Mouse (Mus musculus) cerebellum, adult 2 months (tissue): ENCODE results near the gene Sptssa. TPM values are rescaled to one million over a fixed set of nuclear protein-coding genes. Genes with fewer than 3 reads are reported as not detected.

ENCODE experiments used
- DNase-seq, 2 experiments: peaks; one replicate each; pipeline ENCODE4 v3.0.0; 2021
- H3K27ac ChIP-seq: fragments of 200-500 bp; 2 replicates; pipeline ENCODE4 v1.5.1; 2012; ENCODE audit warnings: low read length, control low read depth, inconsistent platforms; ENCODE audit not compliant: insufficient read depth
- H3K27me3 ChIP-seq: fragments of 200-500 bp; 2 replicates; pipeline ENCODE4 v1.6.1; 2012; ENCODE audit warnings: inconsistent platforms, mild to moderate bottlenecking, low read length, moderate library complexity; ENCODE audit not compliant: control insufficient read depth, insufficient read depth
- H3K4me1 ChIP-seq: fragments of 200-500 bp; 2 replicates; pipeline ENCODE4 v1.6.1; 2011; ENCODE audit warnings: low read length; ENCODE audit not compliant: control insufficient read depth, insufficient read depth
- H3K4me3 ChIP-seq: fragments of 200-500 bp; replicated peaks from 2 replicates; pipeline ENCODE3; 2011; ENCODE audit warnings: mild to moderate bottlenecking, low read depth, low read length, control low read depth; ENCODE audit not compliant: insufficient read depth
- CTCF ChIP-seq: fragments of 200-500 bp; IDR thresholded peaks from 2 replicates; pipeline ENCODE4 v1.5.1; 2011; ENCODE audit warnings: low read depth, mild to moderate bottlenecking, control low read depth, low read length, moderate library complexity, borderline replicate concordance; ENCODE audit not compliant: insufficient read depth
- POLR2A ChIP-seq: fragments of 200-500 bp; IDR thresholded peaks from 2 replicates; pipeline ENCODE4 v1.6.1; 2011; ENCODE audit warnings: low read length, control low read depth, borderline replicate concordance; ENCODE audit not compliant: insufficient read depth
- WGBS: fragments of 180-500 bp; shearing (Covaris S2); methylation state at CpG from one replicate; pipeline ENCODE4 v1.1.7; 2018; 5-methylcytosine and 5-hydroxymethylcytosine counted together
- polyA plus RNA-seq: library from polyadenylated mRNA; depleted of rRNA; stranded (reverse); fragments of >200 nt; gene quantifications from 2 replicates; pipeline ENCODE4 v1.2.3, GENCODE M21; 2012; rRNA removed

The Sptssa gene
- polyA plus RNA-seq, 1 experiment: 52.9 TPM

DNA sequence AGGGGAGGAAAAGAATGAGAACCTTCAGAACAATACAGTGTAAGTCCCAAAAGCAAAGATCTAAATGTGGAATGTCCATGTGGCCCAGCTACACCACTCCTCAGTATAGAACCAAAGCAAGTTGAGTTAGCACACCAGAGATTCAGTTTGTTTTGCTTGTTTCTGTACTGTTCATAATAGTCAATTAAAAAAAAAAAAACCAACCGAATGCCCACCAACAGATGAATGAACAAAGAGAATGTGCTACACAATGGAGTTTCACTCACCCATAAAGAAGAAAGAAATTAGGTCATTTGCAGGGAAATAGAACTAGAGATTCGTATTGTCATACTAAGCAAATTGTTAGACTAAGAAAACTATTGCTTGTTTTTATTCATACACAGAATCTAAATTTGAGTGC is 24.2 kb downstream of the Sptssa start:
- no peak for DNase-seq
- TF ChIP-seq POLR2A (no peak), CTCF (no peak)
- Histone ChIP-seq H3K27ac (no peak overlapping the region), H3K4me3 (no peak overlapping the region), H3K4me1 (no peaks in the 10 kb centered on the region), H3K27me3 (no peaks in the 10 kb centered on the region)
- 65% methylated on average over 2 of the region's 2 CpGs for WGBS

DNA sequence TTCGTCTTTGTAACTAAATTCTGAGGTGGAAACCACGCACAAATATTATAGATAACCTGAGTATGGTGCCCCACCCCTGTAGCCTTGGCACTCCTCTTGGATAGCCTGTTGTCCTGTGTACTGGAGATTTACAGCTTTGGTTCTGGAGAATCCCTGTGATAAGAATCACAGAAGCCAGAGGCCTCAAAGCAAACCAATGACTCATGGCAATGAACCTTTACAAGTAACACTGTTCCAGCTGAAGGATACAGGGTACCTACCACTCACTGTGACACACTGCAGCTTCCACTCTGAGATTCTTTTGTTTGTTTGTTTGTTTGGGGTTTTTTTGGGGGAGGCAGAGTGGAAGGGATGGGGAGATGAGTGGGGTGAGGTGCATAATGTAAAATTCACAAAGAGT is 34.4 kb downstream of the Sptssa start:
- TF ChIP-seq POLR2A (no peak), CTCF (no peak)

DNA sequence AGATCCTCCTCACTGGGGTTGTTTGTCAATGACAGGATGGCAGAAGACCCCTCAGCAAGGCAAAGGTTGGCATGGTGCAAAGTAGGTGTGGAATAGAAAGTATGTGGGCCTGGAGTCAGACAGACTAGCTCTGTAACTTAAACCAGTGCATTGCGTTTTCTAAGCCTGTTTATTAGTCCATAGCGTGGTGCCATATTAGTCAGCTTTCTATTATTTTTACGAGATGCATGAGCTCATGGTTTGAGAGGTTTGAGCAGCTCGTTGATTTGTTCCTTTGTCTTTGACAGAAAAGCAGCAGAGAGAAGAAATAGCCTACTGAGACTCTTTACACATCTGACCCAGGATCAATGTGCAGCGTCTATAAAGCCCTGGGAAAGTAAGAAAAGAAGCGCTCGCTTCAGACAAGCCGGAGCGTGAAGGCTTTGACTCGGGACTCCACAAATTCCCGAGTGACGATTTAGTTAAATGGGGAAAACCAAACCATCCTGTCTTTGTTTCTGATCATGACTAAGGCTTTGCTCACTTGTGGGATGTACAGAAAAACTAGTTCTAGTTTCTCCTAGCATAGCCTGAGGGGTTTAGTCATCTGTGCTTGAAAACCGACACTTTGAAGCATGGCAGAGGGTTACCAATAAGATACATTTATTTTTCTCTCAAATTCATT is 36.2 kb downstream of the Sptssa start:
- TF ChIP-seq CTCF (no peak), POLR2A (no peak)
- no peak overlapping the region for H3K27ac ChIP-seq

More for the DNA sequence above, 34.4 kb downstream of the Sptssa start:
- no peak overlapping the region for H3K27ac ChIP-seq
- 89% methylated on average over 2 of the region's 2 CpGs for WGBS
- H3K27me3 ChIP-seq: no peaks in the 10 kb centered on the region
- no peak for DNase-seq
- H3K4me3 ChIP-seq: no peak overlapping the region
- H3K4me1 ChIP-seq: no peaks in the 10 kb centered on the region

DNA sequence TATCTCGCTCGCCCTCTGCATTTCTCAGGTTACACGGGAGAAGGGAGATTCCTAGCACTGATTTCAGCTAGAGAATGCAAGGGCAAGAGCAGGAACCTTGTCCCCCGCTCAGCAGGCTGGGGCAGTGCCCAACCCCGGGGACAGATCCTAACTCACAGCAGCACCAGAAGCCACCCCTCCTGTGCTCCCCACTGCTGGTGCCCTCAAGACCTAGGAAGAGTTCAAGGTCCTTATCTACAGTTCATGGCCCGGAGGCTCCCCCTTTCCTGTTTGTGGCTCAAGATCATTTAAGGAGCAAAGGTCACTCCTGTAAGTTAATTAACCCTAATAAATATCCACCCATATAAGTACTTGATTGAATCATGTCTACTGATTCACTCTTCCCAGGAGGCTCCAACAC is 47.4 kb downstream of the Sptssa start:
- TF ChIP-seq CTCF (no peak), POLR2A (no peak)
- WGBS: 87% methylated on average over 6 of the region's 6 CpGs
- no peak for DNase-seq
- no peaks in the 10 kb centered on the region for H3K27me3 ChIP-seq
- no peaks in the 10 kb centered on the region for H3K4me1 ChIP-seq
- no peak overlapping the region for H3K27ac ChIP-seq
- H3K4me3 ChIP-seq: no peak overlapping the region

More for the DNA sequence above, 36.2 kb downstream of the Sptssa start:
- DNase-seq: no peak
- no peaks in the 10 kb centered on the region for H3K4me1 ChIP-seq
- WGBS: 69% methylated on average over 13 of the region's 13 CpGs
- no peaks in the 10 kb centered on the region for H3K27me3 ChIP-seq
- no peak overlapping the region for H3K4me3 ChIP-seq

DNA sequence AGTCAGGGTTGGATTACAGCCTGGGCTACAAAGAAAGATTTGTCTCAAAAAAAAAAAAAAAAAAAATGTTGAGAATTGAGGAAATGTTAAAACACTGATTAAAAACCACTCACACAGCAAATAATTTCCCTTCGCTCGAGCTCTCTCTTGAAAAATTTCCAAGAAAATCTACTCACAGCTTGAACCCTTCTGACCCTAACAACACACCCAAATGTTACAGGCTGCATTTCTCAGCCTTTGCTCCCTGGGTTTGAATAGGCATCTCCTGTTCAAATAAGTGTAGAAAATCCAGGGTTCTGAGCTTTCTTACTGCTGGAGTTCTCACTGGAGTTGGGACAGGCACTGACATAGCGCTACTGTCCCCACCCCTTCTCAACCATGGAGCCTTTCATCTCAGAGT is 51.2 kb downstream of the Sptssa start:
- Histone ChIP-seq H3K4me3 (no peak overlapping the region), H3K27me3 (no peaks in the 10 kb centered on the region), H3K27ac (no peak overlapping the region), H3K4me1 (no peaks in the 10 kb centered on the region)
- TF ChIP-seq POLR2A (no peak), CTCF (no peak)
- no peak for DNase-seq
- WGBS: 44% methylated on average over 3 of the region's 3 CpGs

DNA sequence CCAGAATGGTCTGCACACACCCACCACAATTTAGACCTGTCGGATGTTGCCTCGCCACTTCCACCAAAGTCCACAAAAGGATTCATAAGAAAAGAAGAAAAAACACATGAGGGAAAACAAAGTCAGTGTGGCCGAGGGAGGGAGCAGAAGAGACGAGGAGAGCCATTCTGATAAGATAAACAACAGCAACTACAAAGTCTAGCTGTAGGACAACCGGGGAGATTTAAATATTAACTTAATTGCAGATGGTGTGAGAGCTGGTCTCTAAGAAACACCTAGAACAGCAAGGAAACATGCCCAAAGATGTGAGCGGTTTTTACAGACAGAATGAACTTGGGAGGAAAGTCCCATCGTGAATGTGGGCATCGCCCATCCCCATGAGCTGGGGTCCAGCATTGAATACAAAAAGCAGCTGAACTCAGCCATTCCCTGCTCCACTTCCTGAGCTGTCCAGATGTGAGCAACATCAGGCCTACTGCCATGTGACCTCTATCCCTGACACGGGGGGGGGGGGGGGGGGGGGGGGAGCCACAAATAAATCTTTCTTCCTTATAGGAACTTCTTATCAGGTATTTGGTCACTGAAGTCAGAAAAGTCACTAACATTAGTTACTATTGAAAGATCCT is 52.7 kb downstream of the Sptssa start:
- TF ChIP-seq POLR2A (no peak), CTCF (no peak)
- WGBS: 80% methylated on average over 9 of the region's 9 CpGs
- Histone ChIP-seq H3K27me3 (no peaks in the 10 kb centered on the region), H3K4me1 (no peaks in the 10 kb centered on the region), H3K4me3 (no peak overlapping the region), H3K27ac (no peak overlapping the region)
- DNase-seq: no peak

DNA sequence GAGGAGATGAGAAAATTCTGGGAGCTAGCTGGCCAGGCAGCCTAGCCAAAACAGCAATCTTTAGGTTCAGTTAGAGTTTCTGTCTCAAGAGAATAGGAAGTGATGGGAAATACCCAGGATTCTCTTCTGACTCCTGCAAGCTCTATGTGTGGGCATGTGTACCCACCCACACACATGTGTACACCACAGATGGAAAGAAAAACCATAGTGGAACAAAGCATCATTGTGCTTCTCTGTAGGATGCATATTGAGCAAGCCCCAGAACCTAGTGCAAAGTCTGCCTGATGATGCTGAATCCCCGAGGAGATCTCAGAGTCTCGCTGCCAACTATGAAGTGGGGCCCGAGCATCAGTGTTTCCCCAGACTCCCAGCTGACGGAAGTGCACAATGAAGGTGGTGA is 55.9 kb downstream of the Sptssa start:
- H3K27me3 ChIP-seq: no peaks in the 10 kb centered on the region
- WGBS: 67% methylated on average over 4 of the region's 4 CpGs
- no peaks in the 10 kb centered on the region for H3K4me1 ChIP-seq
- no peak for TF ChIP-seq POLR2A
- no peak for TF ChIP-seq CTCF
- H3K27ac ChIP-seq: no peak overlapping the region
- no peak for DNase-seq
- no peak overlapping the region for H3K4me3 ChIP-seq

DNA sequence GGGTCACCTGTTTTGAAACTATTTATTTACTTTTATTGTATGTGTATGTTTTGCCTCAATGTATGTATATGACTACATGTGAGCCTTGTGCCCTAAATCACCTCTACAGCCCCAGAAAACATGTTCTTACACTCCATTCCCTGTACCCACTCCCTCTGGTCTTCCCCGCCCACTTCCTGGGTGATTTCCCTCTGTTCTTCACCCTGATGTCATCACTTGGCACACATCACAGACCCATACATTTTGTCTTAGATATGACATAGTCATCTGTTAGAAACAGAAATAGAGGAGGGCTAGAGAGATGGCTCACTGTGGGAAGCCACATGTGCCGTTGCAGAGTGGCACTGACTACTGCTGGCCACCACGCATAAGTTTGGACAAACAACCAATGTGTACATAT is 58.0 kb downstream of the Sptssa start:
- H3K27ac ChIP-seq: no peak overlapping the region
- no peak for TF ChIP-seq CTCF
- TF ChIP-seq POLR2A: no peak
- 87% methylated on average over 3 of the region's 3 CpGs for WGBS
- no peaks in the 10 kb centered on the region for H3K4me1 ChIP-seq
- no peak for DNase-seq
- H3K4me3 ChIP-seq: no peak overlapping the region
- H3K27me3 ChIP-seq: no peaks in the 10 kb centered on the region

DNA sequence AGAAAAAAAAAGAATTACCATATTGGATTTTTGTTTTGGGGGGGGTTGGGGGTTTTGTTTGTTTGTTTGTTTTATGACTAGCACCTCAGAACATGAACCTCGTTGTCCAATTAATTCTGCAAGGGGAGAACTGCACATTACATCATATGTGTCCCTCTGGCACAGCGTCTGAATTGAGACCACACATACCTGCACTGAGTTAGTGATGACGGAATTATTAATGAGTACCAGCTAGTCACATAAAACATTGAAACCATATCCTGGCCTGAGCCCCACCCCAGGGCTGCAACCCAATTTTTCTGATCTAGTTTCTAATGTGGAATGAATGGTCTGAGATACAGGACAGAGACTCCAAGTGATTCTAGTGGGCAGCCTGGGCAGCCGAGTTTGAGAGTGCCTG is 59.7 kb downstream of the Sptssa start:
- WGBS: 93% methylated on average over 4 of the region's 4 CpGs
- Histone ChIP-seq H3K27me3 (no peaks in the 10 kb centered on the region), H3K27ac (no peak overlapping the region), H3K4me1 (no peaks in the 10 kb centered on the region), H3K4me3 (no peak overlapping the region)
- TF ChIP-seq POLR2A: no peak
- no peak for TF ChIP-seq CTCF
- DNase-seq: no peak

Other genes with a start within 250 kb of the Sptssa start
- 27.4 and 28.6 TPM in 2 replicates for gene Eapp, start 39.3 kb upstream of the Sptssa start, polyA plus RNA-seq
- 46.4 and 46.7 TPM in 2 replicates for gene Snx6, start 139.1 kb upstream of the Sptssa start, polyA plus RNA-seq
- 74.5 and 86.8 TPM in 2 replicates for gene Cfl2, start 206.3 kb upstream of the Sptssa start, polyA plus RNA-seq